Mouse (Mus musculus) liver, adult (tissue): ENCODE measurements around the gene Akap13.

Experiments used
- GATA4 ChIP-seq: IDR thresholded peaks from 2 replicates; pipeline ENCODE4 v1.6.1; 2014; ENCODE audit warnings: mild to moderate bottlenecking, low read length; ENCODE audit not compliant: insufficient replicate concordance

Akap13 gene

GRCm38 (mm10) chr7:75436413-75437174, 18.7 kb upstream of the Akap13 start:
- no peak for TF ChIP-seq GATA4

GRCm38 (mm10) chr7:75439570-75439969, 15.8 kb upstream of the Akap13 start:
- TF ChIP-seq GATA4: no peak

GRCm38 (mm10) chr7:75440241-75440640, 15.1 kb upstream of the Akap13 start:
- TF ChIP-seq GATA4: no peak

DNA sequence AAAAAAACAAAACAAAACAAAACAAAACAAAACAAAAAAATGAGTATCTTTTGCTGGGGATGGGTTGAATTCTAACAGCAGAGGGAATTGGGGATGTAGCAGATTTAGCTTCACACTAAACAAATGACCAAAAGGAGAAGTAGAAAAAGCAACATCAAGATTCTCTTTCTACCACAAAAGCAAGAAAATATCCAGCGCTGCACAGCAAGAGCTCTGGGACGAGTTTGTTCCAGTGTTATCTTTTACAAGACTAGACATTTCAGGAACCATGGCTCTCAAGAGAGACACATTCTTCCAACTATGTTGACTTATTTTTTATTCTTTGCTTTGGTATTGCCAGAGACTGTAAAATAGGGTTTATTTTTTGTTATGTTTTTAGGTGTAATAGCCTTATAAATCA, 13.4 kb upstream of the Akap13 start:
- no peak for TF ChIP-seq GATA4

DNA sequence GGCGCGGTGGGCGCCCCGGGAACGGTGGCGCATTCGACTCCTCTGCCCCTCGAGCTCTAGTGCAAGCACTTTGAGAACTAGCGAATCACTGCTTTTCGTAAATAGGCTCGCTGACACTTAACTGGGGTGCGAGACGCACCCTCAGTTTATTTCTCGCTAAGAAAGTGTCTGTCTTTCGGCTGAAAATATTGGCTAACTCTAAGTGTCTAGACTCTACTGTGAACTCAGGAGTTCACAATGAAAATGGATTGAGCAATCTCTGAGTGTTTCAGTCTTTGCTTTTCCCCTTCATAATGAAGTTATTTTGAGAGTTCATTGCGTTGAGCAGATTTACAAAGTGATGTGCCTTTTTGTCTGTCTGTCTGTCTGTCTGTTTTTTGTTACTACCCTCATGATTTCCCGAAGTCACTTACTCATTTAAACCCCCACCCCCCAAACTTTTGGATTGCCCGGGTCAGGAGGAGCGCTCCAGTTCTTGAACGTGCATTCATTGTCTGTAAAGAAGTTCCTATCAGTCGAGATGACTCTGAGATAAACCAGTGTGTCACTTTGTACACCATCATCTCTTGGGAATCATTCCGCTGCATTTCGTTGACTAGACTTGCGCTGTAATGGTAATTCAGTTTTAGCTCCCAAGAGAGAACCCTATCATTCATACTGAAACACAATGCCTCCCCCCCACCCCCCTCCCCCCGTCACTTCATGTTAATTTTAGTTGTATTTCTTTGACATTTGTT, 986 bp downstream of the Akap13 start:
- TF ChIP-seq GATA4: no peak

DNA sequence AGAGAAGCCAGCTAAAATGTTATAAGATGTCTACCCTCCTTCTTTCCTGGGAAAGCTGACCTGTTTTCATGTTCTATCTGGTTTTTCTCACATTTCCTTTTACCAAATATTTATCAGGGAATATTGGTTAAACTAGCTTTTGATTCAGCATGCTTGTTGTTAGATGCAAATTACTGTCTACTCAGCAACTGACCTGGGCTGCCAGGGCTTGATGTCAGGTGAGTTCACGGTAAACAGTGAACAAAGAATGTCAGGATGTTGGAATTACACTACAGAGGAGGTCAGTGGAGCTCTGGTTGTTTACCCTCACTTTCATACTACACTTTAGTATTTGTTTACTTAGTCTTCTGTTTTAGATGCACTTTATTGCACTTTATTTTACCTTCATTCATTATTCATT, 5.0 kb downstream of the Akap13 start:
- no peak for TF ChIP-seq GATA4

GRCm38 (mm10) chr7:75463579-75464162, 8.3 kb downstream of the Akap13 start:
- no peak for TF ChIP-seq GATA4

DNA sequence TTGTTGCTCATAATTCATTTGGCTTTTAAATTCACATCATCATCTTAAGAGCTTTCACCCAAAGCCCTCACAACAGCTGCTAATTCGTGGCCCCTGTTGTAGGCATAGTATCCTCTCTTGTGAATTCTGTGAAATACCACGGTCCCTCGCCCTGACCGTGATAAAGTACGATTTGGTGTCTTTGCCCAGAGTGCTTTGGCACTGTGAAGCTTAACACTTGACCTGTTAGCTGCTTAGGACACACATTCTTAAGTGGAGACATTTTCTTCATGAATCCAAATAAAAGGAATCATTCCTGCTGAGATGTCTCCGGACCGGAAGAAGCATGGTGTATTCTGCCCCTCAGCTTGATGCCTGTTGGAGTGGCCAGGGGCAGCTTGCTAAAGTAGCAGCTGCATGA, 12.5 kb downstream of the Akap13 start:
- TF ChIP-seq GATA4: no peak

DNA sequence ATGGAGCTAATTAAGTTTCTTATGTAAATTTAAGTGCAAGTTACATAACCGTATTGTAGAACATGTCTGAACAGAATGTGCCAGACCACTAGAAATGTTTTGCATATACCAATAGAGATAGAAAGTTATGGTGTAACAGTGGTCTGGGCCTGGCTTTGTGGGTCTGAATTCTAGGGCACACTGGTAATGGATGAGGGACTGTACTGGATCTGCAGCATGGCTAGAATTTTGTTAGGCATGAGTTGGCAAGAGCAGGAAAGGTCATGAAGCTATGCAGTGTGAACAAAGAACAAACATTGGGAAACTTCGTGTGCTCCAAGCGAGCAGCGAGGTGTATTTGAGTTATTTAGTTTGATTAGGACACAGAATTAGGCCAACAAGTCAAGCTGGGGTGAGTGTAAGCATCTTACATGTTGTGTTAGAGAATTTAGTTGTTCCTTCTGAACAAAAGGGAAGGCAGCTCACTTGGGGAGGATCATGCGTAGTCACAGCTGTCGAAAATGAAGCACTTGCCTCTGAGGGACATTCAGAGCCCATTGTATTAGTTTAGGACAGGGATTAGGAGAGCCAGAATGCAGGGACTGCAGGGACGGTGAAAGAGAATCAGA, 15.1 kb downstream of the Akap13 start:
- no peak for TF ChIP-seq GATA4

GRCm38 (mm10) chr7:75472316-75473195, 17.2 kb downstream of the Akap13 start:
- no peak for TF ChIP-seq GATA4

- TF ChIP-seq GATA4: no peak
Observed at GRCm38 (mm10) chr7:75473294-75473693, 18.0 kb downstream of the Akap13 start.

- TF ChIP-seq GATA4: no peak
Observed at GRCm38 (mm10) chr7:75474064-75474463, 18.7 kb downstream of the Akap13 start.

- TF ChIP-seq GATA4: no peak
Observed at GRCm38 (mm10) chr7:75474564-75475150, 19.3 kb downstream of the Akap13 start.

DNA sequence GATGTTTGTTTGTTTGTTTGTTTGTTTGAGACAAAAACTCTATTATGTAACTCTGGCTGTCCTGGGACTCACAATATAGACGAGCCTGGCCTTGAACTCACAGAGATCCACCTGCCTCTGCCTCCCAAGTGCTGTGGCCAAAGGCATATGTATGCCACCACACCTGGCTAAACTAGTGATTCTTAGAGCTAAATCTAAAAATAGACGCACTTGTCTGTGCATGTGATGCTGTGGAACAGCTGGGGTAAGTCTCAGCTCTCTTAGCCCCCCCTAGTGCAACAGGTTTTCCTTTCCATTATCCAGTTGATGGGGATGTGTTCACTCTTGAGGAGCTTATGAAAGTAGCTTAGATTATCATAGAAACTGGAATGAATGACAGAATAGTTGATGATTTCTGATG, 22.7 kb downstream of the Akap13 start:
- no peak for TF ChIP-seq GATA4
